Mouse (Mus musculus): Measurements from ENCODE around the gene Thoc5. TPM values are rescaled to one million over a fixed set of nuclear protein-coding genes. Genes with fewer than 3 reads are reported as not detected.

Gene Thoc5
- polyA plus RNA-seq, 1 experiment from 2014 or later, result 43.4 TPM

GRCm38 (mm10) chr11:4921281-4921680 lies 26.2 kb downstream of the Thoc5 start:
- H3K36me3 ChIP-seq, result peaks cover 92% of the 10 kb centered on the region
- no peaks in the 10 kb centered on the region for H3K27me3 ChIP-seq (replicated peaks)
- H3K9ac ChIP-seq (replicated peaks), result no peak overlapping the region
- ATAC-seq (ENCODE audit: low FRiP score), result no peak
- no peak overlapping the region for H3K4me2 ChIP-seq
- H3K9me3 ChIP-seq (replicated peaks), result no peaks in the 10 kb centered on the region
- no peak overlapping the region for H3K4me3 ChIP-seq (replicated peaks)
- no peak overlapping the region for H3K27ac ChIP-seq (replicated peaks)
- WGBS, result 87% methylated on average over 2 of the region's 2 CpGs
- H3K4me1 ChIP-seq, result no peaks in the 10 kb centered on the region

- ATAC-seq (ENCODE audit: low FRiP score), result no peak
- peaks cover 94% of the 10 kb centered on the region for H3K36me3 ChIP-seq
- no peak overlapping the region for H3K27ac ChIP-seq (replicated peaks)
- no peak overlapping the region for H3K4me2 ChIP-seq
- H3K9me3 ChIP-seq (replicated peaks), result no peaks in the 10 kb centered on the region
- H3K9ac ChIP-seq (replicated peaks), result no peak overlapping the region
- H3K4me1 ChIP-seq, result no peaks in the 10 kb centered on the region
- 88% methylated on average over 7 of the region's 7 CpGs for WGBS
- no peak overlapping the region for H3K4me3 ChIP-seq (replicated peaks)
- H3K27me3 ChIP-seq (replicated peaks), result no peaks in the 10 kb centered on the region
Measured at GRCm38 (mm10) chr11:4921751-4922150, 26.6 kb downstream of the Thoc5 start.

- Histone ChIP-seq H3K9ac (replicated peaks) (no peak overlapping the region), H3K27ac (replicated peaks) (no peak overlapping the region), H3K4me3 (replicated peaks) (no peak overlapping the region), H3K9me3 (replicated peaks) (no peaks in the 10 kb centered on the region), H3K4me1 (0 out of 2 replicates have a peak, but pooled peaks cover 10% of the 10 kb centered on the region), H3K4me2 (no peak overlapping the region), H3K36me3 (peaks cover 84% of the 10 kb centered on the region), H3K27me3 (replicated peaks) (no peaks in the 10 kb centered on the region)
- no peak for ATAC-seq (ENCODE audit: low FRiP score)
- whole genome bisulfite sequencing, result 96% methylated on average over 3 of the region's 3 CpGs
Measured at GRCm38 (mm10) chr11:4927224-4927623, 32.1 kb downstream of the Thoc5 start.

GRCm38 (mm10) chr11:4931009-4931601 lies 36.0 kb downstream of the Thoc5 start:
- Histone ChIP-seq H3K36me3 (peaks cover 47% of the 10 kb centered on the region), H3K4me2 (no peak overlapping the region), H3K9ac (replicated peaks) (no peak overlapping the region), H3K27ac (replicated peaks) (no peak overlapping the region), H3K4me1 (0 out of 2 replicates have a peak, but pooled peaks cover 10% of the 10 kb centered on the region), H3K27me3 (replicated peaks) (no peaks in the 10 kb centered on the region), H3K4me3 (replicated peaks) (no peak overlapping the region), H3K9me3 (replicated peaks) (no peaks in the 10 kb centered on the region)
- 50% methylated on average over 1 of the region's 1 CpGs for WGBS
- no peak for ATAC-seq (ENCODE audit: low FRiP score)

GRCm38 (mm10) chr11:4936243-4936642 lies 41.1 kb downstream of the Thoc5 start:
- Histone ChIP-seq H3K4me2 (no peak overlapping the region), H3K27ac (replicated peaks) (no peak overlapping the region), H3K9me3 (replicated peaks) (no peaks in the 10 kb centered on the region), H3K27me3 (replicated peaks) (no peaks in the 10 kb centered on the region), H3K36me3 (peaks cover 19% of the 10 kb centered on the region), H3K4me1 (0 out of 2 replicates have a peak, but pooled peaks cover 1% of the 10 kb centered on the region), H3K4me3 (replicated peaks) (no peak overlapping the region), H3K9ac (replicated peaks) (no peak overlapping the region)
- 87% methylated on average over 5 of the region's 5 CpGs for WGBS
- no peak for ATAC-seq (ENCODE audit: low FRiP score)

- peak; percentile 25 for ATAC-seq (ENCODE audit: low FRiP score)
Measured at GRCm38 (mm10) chr11:4946530-4946929, 51.4 kb downstream of the Thoc5 start.

GRCm38 (mm10) chr11:4946947-4947812 lies 52.1 kb downstream of the Thoc5 start:
- peaks cover 17% of the 10 kb centered on the region; the same call in 1 of the 2 replicates for H3K36me3 ChIP-seq
- H3K27ac ChIP-seq (replicated peaks), result peak overlapping the region; percentile 88
- no peaks in the 10 kb centered on the region for H3K9me3 ChIP-seq (replicated peaks)
- peak overlapping the region; percentile 77 for H3K4me2 ChIP-seq
- under 1% methylated on average over 120 of the region's 120 CpGs for WGBS
- H3K4me3 ChIP-seq (replicated peaks), result peak overlapping the region; percentile 58
- peak; percentile 95 for ATAC-seq (ENCODE audit: low FRiP score)
- peaks cover 78% of the 10 kb centered on the region for H3K27me3 ChIP-seq (replicated peaks)
- peak overlapping the region; percentile 86 for H3K9ac ChIP-seq (replicated peaks)
- peaks cover 40% of the 10 kb centered on the region for H3K4me1 ChIP-seq

More at GRCm38 (mm10) chr11:4946530-4946929, 51.4 kb downstream of the Thoc5 start:
- Histone ChIP-seq H3K9ac (replicated peaks) (peak overlapping the region; percentile 86), H3K4me3 (replicated peaks) (peak overlapping the region; percentile 58), H3K27ac (replicated peaks) (peak overlapping the region; percentile 88), H3K27me3 (replicated peaks) (peaks cover 71% of the 10 kb centered on the region), H3K9me3 (replicated peaks) (no peaks in the 10 kb centered on the region), H3K4me1 (peaks cover 40% of the 10 kb centered on the region), H3K36me3 (peaks cover 22% of the 10 kb centered on the region; the same call in 1 of the 2 replicates), H3K4me2 (peak overlapping the region; percentile 77)
- WGBS, result 37% methylated on average over 13 of the region's 13 CpGs

GRCm38 (mm10) chr11:4947813-4948174 lies 52.7 kb downstream of the Thoc5 start, which contains the start of gene Nefh:
Gene Nefh (minus strand): TSS chr11:4948064.
- Histone ChIP-seq H3K4me3 (replicated peaks) (peak within 1 kb of the TSS; percentile 58), H3K36me3 (0 out of 2 replicates have a peak, but pooled peaks cover 12% of the 10 kb centered on the region), H3K4me1 (peaks cover 43% of the 10 kb centered on the region), H3K27ac (replicated peaks) (peak within 1 kb of the TSS; percentile 88), H3K9me3 (replicated peaks) (no peaks in the 10 kb centered on the region), H3K4me2 (peak within 1 kb of the TSS; percentile 77), H3K27me3 (replicated peaks) (peaks cover 79% of the 10 kb centered on the region), H3K9ac (replicated peaks) (peak within 1 kb of the TSS; percentile 86)
- ATAC-seq (ENCODE audit: low FRiP score), result peak; percentile 34
- 2% methylated on average over 38 of the region's 41 CpGs for WGBS

GRCm38 (mm10) chr11:4948792-4949191 lies 53.7 kb downstream of the Thoc5 start:
- H3K27me3 ChIP-seq (replicated peaks), result peaks cover 85% of the 10 kb centered on the region
- no peak for ATAC-seq (ENCODE audit: low FRiP score)
- WGBS, result 32% methylated on average over 8 of the region's 8 CpGs

GRCm38 (mm10) chr11:4949256-4950044 lies 54.3 kb downstream of the Thoc5 start:
- Histone ChIP-seq H3K27ac (replicated peaks) (no peak overlapping the region), H3K4me1 (peaks cover 52% of the 10 kb centered on the region), H3K27me3 (replicated peaks) (peaks cover 84% of the 10 kb centered on the region), H3K4me2 (peak overlapping the region; percentile 77), H3K4me3 (replicated peaks) (peak overlapping the region; percentile 58), H3K9ac (replicated peaks) (peak overlapping the region; percentile 86; the same call in 1 of the 2 replicates), H3K36me3 (0 out of 2 replicates have a peak, but pooled peaks cover 6% of the 10 kb centered on the region), H3K9me3 (replicated peaks) (no peaks in the 10 kb centered on the region)
- 6% methylated on average over 23 of the region's 23 CpGs for WGBS
- ATAC-seq (ENCODE audit: low FRiP score), result no peak

More at GRCm38 (mm10) chr11:4948792-4949191, 53.7 kb downstream of the Thoc5 start:
- H3K9ac ChIP-seq (replicated peaks), result peak overlapping the region; percentile 86
- H3K9me3 ChIP-seq (replicated peaks), result no peaks in the 10 kb centered on the region
- H3K4me2 ChIP-seq, result peak overlapping the region; percentile 77
- H3K4me1 ChIP-seq, result peaks cover 50% of the 10 kb centered on the region
- H3K36me3 ChIP-seq, result 0 out of 2 replicates have a peak, but pooled peaks cover 6% of the 10 kb centered on the region
- peak overlapping the region; percentile 58 for H3K4me3 ChIP-seq (replicated peaks)
- 0 out of 2 replicates have a peak overlapping the region, but pooled peaks have one; percentile 88 for H3K27ac ChIP-seq (replicated peaks)

- no peak overlapping the region for H3K4me3 ChIP-seq (replicated peaks)
- no peaks in the 10 kb centered on the region for H3K9me3 ChIP-seq (replicated peaks)
- peaks cover 48% of the 10 kb centered on the region for H3K27me3 ChIP-seq (replicated peaks)
- no peak overlapping the region for H3K4me2 ChIP-seq
- ATAC-seq (ENCODE audit: low FRiP score), result no peak
- no peak overlapping the region for H3K27ac ChIP-seq (replicated peaks)
- H3K9ac ChIP-seq (replicated peaks), result no peak overlapping the region
- H3K4me1 ChIP-seq, result peaks cover 32% of the 10 kb centered on the region
- 5% methylated on average over 6 of the region's 6 CpGs for WGBS
- no peaks in the 10 kb centered on the region for H3K36me3 ChIP-seq
Measured at GRCm38 (mm10) chr11:4953401-4953800, 58.3 kb downstream of the Thoc5 start.

Measured in neural tube, embryonic 15.5 days (tissue).